Mouse (Mus musculus): Measurements from ENCODE around the gene Nr5a1.

GRCm38 (mm10) chr2:38704336-38704735 lies 10.0 kb downstream of the Nr5a1 start:
- TF ChIP-seq EP300 (IDR thresholded peaks at IDR 0.05; ENCODE audit: low read depth) (no peak), CTCF (IDR thresholded peaks at IDR 0.05; ENCODE audit: low read depth) (no peak)
